Mouse (Mus musculus) lung, postnatal 25 days (tissue): ENCODE measurements around the gene Arpc3.
"Not testable (repeated sequence)": the region's sequence is repeated elsewhere in the genome, so short reads cannot be mapped to it uniquely, and the experiment has no call there.

Experiments used
- DNase-seq: peaks from one replicate; pipeline ENCODE4 v3.0.0; 2022; ENCODE audit warnings: low spot score

Arpc3 gene

GRCm38 (mm10) chr5:122439400-122440094 lies 47.9 kb downstream of the Arpc3 start:
- DNase-seq: peak; percentile 31

- no peak for DNase-seq
Measured at GRCm38 (mm10) chr5:122440095-122440630, 48.5 kb downstream of the Arpc3 start.

GRCm38 (mm10) chr5:122444492-122444891 lies 52.8 kb downstream of the Arpc3 start:
- no peak for DNase-seq

GRCm38 (mm10) chr5:122445051-122445610 lies 53.5 kb downstream of the Arpc3 start:
- no peak for DNase-seq

GRCm38 (mm10) chr5:122447857-122448256 lies 56.2 kb downstream of the Arpc3 start:
- no peak for DNase-seq

- no peak for DNase-seq
Measured at GRCm38 (mm10) chr5:122448869-122449268, 57.2 kb downstream of the Arpc3 start.

- no peak for DNase-seq
Measured at GRCm38 (mm10) chr5:122449946-122450345, 58.3 kb downstream of the Arpc3 start.

- no peak for DNase-seq
Measured at GRCm38 (mm10) chr5:122450913-122451317, 59.2 kb downstream of the Arpc3 start.

- DNase-seq: no peak
Measured at GRCm38 (mm10) chr5:122451324-122451723, 59.6 kb downstream of the Arpc3 start.

GRCm38 (mm10) chr5:122452194-122452593 lies 60.5 kb downstream of the Arpc3 start:
- DNase-seq: no peak

GRCm38 (mm10) chr5:122453188-122453587 lies 61.5 kb downstream of the Arpc3 start:
- DNase-seq: no peak

GRCm38 (mm10) chr5:122454442-122454841 lies 62.8 kb downstream of the Arpc3 start:
- DNase-seq: no peak

GRCm38 (mm10) chr5:122454883-122455282 lies 63.2 kb downstream of the Arpc3 start:
- DNase-seq: no peak

- no peak for DNase-seq
Measured at GRCm38 (mm10) chr5:122455584-122455983, 63.9 kb downstream of the Arpc3 start.

- not testable (repeated sequence) for DNase-seq
Measured at GRCm38 (mm10) chr5:122457054-122457453, 65.4 kb downstream of the Arpc3 start.

GRCm38 (mm10) chr5:122458066-122458465 lies 66.4 kb downstream of the Arpc3 start:
- DNase-seq: peak; percentile 12

- no peak for DNase-seq
Measured at GRCm38 (mm10) chr5:122459335-122459734, 67.7 kb downstream of the Arpc3 start.

- DNase-seq: no peak
Measured at GRCm38 (mm10) chr5:122460656-122461055, 69.0 kb downstream of the Arpc3 start.

- DNase-seq: no peak
Measured at GRCm38 (mm10) chr5:122461431-122461830, 69.8 kb downstream of the Arpc3 start.
